Mouse (Mus musculus) Patski (cell line): ENCODE measurements around the gene Ipmk. TPM values are rescaled to one million over a fixed set of nuclear protein-coding genes. Genes with fewer than 3 reads are reported as not detected.
"Not testable (repeated sequence)": the region's sequence is repeated elsewhere in the genome, so short reads cannot be mapped to it uniquely, and the experiment has no call there.

Experiments used
- ATAC-seq: fragments of 100-300 bp; one replicate; pipeline ENCODE4 v1.8.0; 2021
- CTCF ChIA-PET: fragments of 350-600 bp; sonication (Branson Sonifier 250); formaldehyde crosslinking; loops from one replicate; lab custom pipeline; 2022; ENCODE audit warnings: inconsistent platforms; lab: Charles Lee
- POLR2A ChIA-PET: fragments of 350-600 bp; sonication (Branson Sonifier 250); formaldehyde crosslinking; loops from one replicate; lab custom pipeline; 2022; ENCODE audit warnings: antibody characterized with exemption, inconsistent platforms; lab: Charles Lee
- DNase-seq: peaks from one replicate; pipeline ENCODE4 v3.0.0-alpha.2; 2011; ENCODE audit warnings: low read depth, low spot score
- H3K27me3 ChIP-seq: fragments of 371-371 bp; one replicate; pipeline ENCODE4 v1.5.1; 2021
- CTCF ChIP-seq: fragments of 100-300 bp; IDR thresholded peaks from one replicate; pipeline ENCODE4 v1.5.1; 2021
- in situ Hi-C: fragments of 300-500 bp; cut with MboI; formaldehyde crosslinking; loops from 3 replicates; pipeline ENCODE4 v1.11.1; 2018; ENCODE audit warnings: low pct_unique_long_range_greater_than_20kb, mixed read lengths
- polyA plus RNA-seq: library from polyadenylated mRNA; unstranded; gene quantifications from one replicate; pipeline ENCODE4 v1.2.3, GENCODE M21; 2021

Gene Ipmk
- polyA plus RNA-seq, 1 experiment from 2014 or later, result 73.9 TPM

- CTCF ChIA-PET, result no interaction called here
- H3K27me3 ChIP-seq, result peaks cover 22% of the 10 kb centered on the region
- TF ChIP-seq CTCF, result peak; percentile 23
- in situ Hi-C loops, result no loop called here
- DNase-seq (no peak), ATAC-seq (no peak)
- POLR2A ChIA-PET, result no interaction called here
Measured at GRCm38 (mm10) chr10:71428246-71428864, 80.8 kb downstream of the Ipmk start.

- TF ChIP-seq CTCF, result peak; percentile 29
- peaks cover 15% of the 10 kb centered on the region for H3K27me3 ChIP-seq
- ChIA-PET CTCF (no interaction called here), POLR2A (no interaction called here)
- ATAC-seq (no peak), DNase-seq (no peak)
- in situ Hi-C loops, result no loop called here
Measured at GRCm38 (mm10) chr10:71430661-71431060, 83.1 kb downstream of the Ipmk start.

GRCm38 (mm10) chr10:71443086-71443485 is 95.5 kb downstream of the Ipmk start:
- ChIA-PET POLR2A (no interaction called here), CTCF (no interaction called here)
- in situ Hi-C loops, result no loop called here
- ATAC-seq (no peak), DNase-seq (no peak)
- no peak for TF ChIP-seq CTCF
- H3K27me3 ChIP-seq, result no peaks in the 10 kb centered on the region

- no peak for ATAC-seq
- ChIA-PET CTCF (no interaction called here), POLR2A (no interaction called here)
- TF ChIP-seq CTCF, result no peak
- DNase-seq, result no peak
- in situ Hi-C loops, result no loop called here
- no peaks in the 10 kb centered on the region for H3K27me3 ChIP-seq
Measured at GRCm38 (mm10) chr10:71447661-71448060, 100.1 kb downstream of the Ipmk start.

GRCm38 (mm10) chr10:71448284-71448683 is 100.7 kb downstream of the Ipmk start:
- POLR2A ChIA-PET, result no interaction called here
- TF ChIP-seq CTCF, result no peak
- no peak for DNase-seq
- no peaks in the 10 kb centered on the region for H3K27me3 ChIP-seq
- CTCF ChIA-PET, result no interaction called here
- in situ Hi-C loops, result no loop called here
- no peak for ATAC-seq

GRCm38 (mm10) chr10:71455355-71455754 is 107.8 kb downstream of the Ipmk start:
- CTCF ChIA-PET, result no interaction called here
- POLR2A ChIA-PET, result no interaction called here
- ATAC-seq (no peak), DNase-seq (no peak)
- TF ChIP-seq CTCF, result peak; percentile 26
- no peaks in the 10 kb centered on the region for H3K27me3 ChIP-seq
- in situ Hi-C loops, result no loop called here

- in situ Hi-C loops, DNase-seq, POLR2A ChIA-PET, CTCF ChIA-PET, ATAC-seq: not testable (repeated sequence)
- peaks cover 16% of the 10 kb centered on the region for H3K27me3 ChIP-seq
Measured at GRCm38 (mm10) chr10:71462371-71462770, 114.8 kb downstream of the Ipmk start.

- peaks cover 16% of the 10 kb centered on the region for H3K27me3 ChIP-seq
- POLR2A ChIA-PET, result no interaction called here
- in situ Hi-C loops, result no loop called here
- no peak for ATAC-seq
- CTCF ChIA-PET, result no interaction called here
- no peak for DNase-seq
- TF ChIP-seq CTCF, result no peak
Measured at GRCm38 (mm10) chr10:71464417-71464816, 116.9 kb downstream of the Ipmk start.

GRCm38 (mm10) chr10:71468315-71468714 is 120.8 kb downstream of the Ipmk start:
- DNase-seq, result no peak
- no peak for ATAC-seq
- in situ Hi-C loops, result no loop called here
- TF ChIP-seq CTCF, result no peak
- ChIA-PET CTCF (no interaction called here), POLR2A (no interaction called here)
- peaks cover 21% of the 10 kb centered on the region for H3K27me3 ChIP-seq

GRCm38 (mm10) chr10:71469751-71470150 is 122.2 kb downstream of the Ipmk start:
- no peak for DNase-seq
- ChIA-PET CTCF (no interaction called here), POLR2A (no interaction called here)
- peaks cover 11% of the 10 kb centered on the region for H3K27me3 ChIP-seq
- TF ChIP-seq CTCF, result no peak
- in situ Hi-C loops, result no loop called here
- ATAC-seq, result no peak

GRCm38 (mm10) chr10:71472033-71472432 is 124.5 kb downstream of the Ipmk start:
- ChIA-PET CTCF (no interaction called here), POLR2A (no interaction called here)
- H3K27me3 ChIP-seq, result peaks cover 9% of the 10 kb centered on the region
- ATAC-seq, result no peak
- no peak for DNase-seq
- no peak for TF ChIP-seq CTCF
- in situ Hi-C loops, result no loop called here

- ChIA-PET POLR2A (no interaction called here), CTCF (no interaction called here)
- in situ Hi-C loops, result no loop called here
- ATAC-seq, result no peak
- DNase-seq, result no peak
- H3K27me3 ChIP-seq, result peaks cover 13% of the 10 kb centered on the region
- TF ChIP-seq CTCF, result no peak
Measured at GRCm38 (mm10) chr10:71473590-71473989, 126.0 kb downstream of the Ipmk start.
